Mouse (Mus musculus) liver, embryonic 15.5 days (tissue): ENCODE results near the gene Grhl3. TPM values are rescaled to one million over a fixed set of nuclear protein-coding genes. Genes with fewer than 3 reads are reported as not detected.

Experiments used
- ATAC-seq: fragments of 200-750 bp; cut with Nextera tagmentation; 2 replicates; pipeline ENCODE4 v1.8.0; 2017; ENCODE audit warnings: moderate number of reproducible peaks, mild to moderate bottlenecking, moderate library complexity; ENCODE audit not compliant: insufficient read depth
- H3K27ac ChIP-seq: fragments of 300-500 bp; sonication (generic); replicated peaks from 2 replicates; pipeline ENCODE4 v1.5.1; 2015; ENCODE audit warnings: mild to moderate bottlenecking, inconsistent platforms
- H3K27me3 ChIP-seq: fragments of 300-500 bp; sonication (generic); 2 replicates; pipeline ENCODE4 v1.6.1; 2015; ENCODE audit warnings: mild to moderate bottlenecking, inconsistent platforms
- H3K36me3 ChIP-seq: fragments of 300-500 bp; sonication (generic); replicated peaks from 2 replicates; pipeline ENCODE4 v1.6.1; 2015; ENCODE audit warnings: moderate library complexity, mild to moderate bottlenecking, inconsistent platforms
- H3K4me1 ChIP-seq: fragments of 300-500 bp; sonication (generic); replicated peaks from 2 replicates; pipeline ENCODE4 v1.6.1; 2015; ENCODE audit warnings: inconsistent platforms
- H3K4me2 ChIP-seq: fragments of 300-500 bp; sonication (generic); 2 replicates; pipeline ENCODE4 v1.6.1; 2015; ENCODE audit warnings: moderate library complexity, mild to moderate bottlenecking, inconsistent platforms
- H3K4me3 ChIP-seq: fragments of 300-500 bp; sonication (generic); replicated peaks from 2 replicates; pipeline ENCODE4 v1.5.1; 2015; ENCODE audit warnings: mild to moderate bottlenecking, inconsistent platforms
- H3K9ac ChIP-seq: fragments of 300-500 bp; sonication (generic); 2 replicates; pipeline ENCODE4 v1.6.1; 2015; ENCODE audit warnings: moderate library complexity, mild to moderate bottlenecking, inconsistent platforms
- H3K9me3 ChIP-seq: fragments of 300-500 bp; sonication (generic); replicated peaks from 2 replicates; pipeline ENCODE4 v1.6.1; 2016; ENCODE audit warnings: inconsistent platforms
- WGBS: fragments of 180-500 bp; shearing (Covaris S2); methylation state at CpG from one replicate; pipeline ENCODE4 v1.1.7; 2015; ENCODE audit warnings: mixed read lengths; ENCODE audit not compliant: insufficient replicate concordance; 5-methylcytosine and 5-hydroxymethylcytosine counted together
- polyA plus RNA-seq: library from polyadenylated mRNA; unstranded; fragments of >200 nt; fragmentation: Nextera tagmentation; extraction: Ambion mirVana; gene quantifications from 2 replicates; pipeline ENCODE4 v1.2.1, GENCODE M21; 2015

Grhl3 gene
- polyA plus RNA-seq, 1 experiment from 2014 or later, result 0.46 TPM

GRCm38 (mm10) chr4:135575365-135576140 is 2.1 kb upstream of the Grhl3 start:
- Histone ChIP-seq H3K36me3 (no peaks in the 10 kb centered on the region), H3K4me2 (no peak overlapping the region), H3K9ac (no peak overlapping the region), H3K4me3 (no peak overlapping the region), H3K27ac (no peak overlapping the region), H3K9me3 (no peaks in the 10 kb centered on the region), H3K27me3 (peaks cover 83% of the 10 kb centered on the region), H3K4me1 (no peaks in the 10 kb centered on the region; the same call in 1 of the 2 replicates)
- no peak for ATAC-seq
- 49% methylated on average over 15 of the region's 15 CpGs for whole genome bisulfite sequencing

DNA sequence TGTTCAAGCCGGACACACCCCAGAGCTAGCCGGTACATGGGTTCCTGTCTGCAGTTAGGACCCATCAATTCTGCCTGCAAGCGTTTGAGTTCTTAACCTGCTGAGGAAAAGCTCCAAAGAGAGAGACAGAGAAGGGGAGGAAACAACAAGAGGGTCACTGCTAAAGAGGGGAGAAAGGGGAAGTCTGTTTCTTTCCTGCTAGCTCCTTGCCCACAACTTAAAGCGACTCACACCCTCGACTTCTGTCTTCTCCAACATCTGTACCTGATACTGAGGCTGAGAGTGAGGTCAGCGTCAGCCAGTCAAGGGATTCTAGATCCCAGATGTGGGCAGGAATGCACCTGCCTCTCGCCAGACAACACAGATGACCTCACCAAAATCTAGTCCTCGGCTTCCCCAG is 1.2 kb downstream of the Grhl3 start:
- Histone ChIP-seq H3K27ac (no peak overlapping the region), H3K27me3 (peaks cover 99% of the 10 kb centered on the region), H3K4me1 (peaks cover 13% of the 10 kb centered on the region), H3K9ac (no peak overlapping the region), H3K4me3 (no peak overlapping the region), H3K4me2 (no peak overlapping the region), H3K9me3 (no peaks in the 10 kb centered on the region), H3K36me3 (no peaks in the 10 kb centered on the region)
- WGBS, result 6% methylated on average over 8 of the region's 8 CpGs
- no peak for ATAC-seq

DNA sequence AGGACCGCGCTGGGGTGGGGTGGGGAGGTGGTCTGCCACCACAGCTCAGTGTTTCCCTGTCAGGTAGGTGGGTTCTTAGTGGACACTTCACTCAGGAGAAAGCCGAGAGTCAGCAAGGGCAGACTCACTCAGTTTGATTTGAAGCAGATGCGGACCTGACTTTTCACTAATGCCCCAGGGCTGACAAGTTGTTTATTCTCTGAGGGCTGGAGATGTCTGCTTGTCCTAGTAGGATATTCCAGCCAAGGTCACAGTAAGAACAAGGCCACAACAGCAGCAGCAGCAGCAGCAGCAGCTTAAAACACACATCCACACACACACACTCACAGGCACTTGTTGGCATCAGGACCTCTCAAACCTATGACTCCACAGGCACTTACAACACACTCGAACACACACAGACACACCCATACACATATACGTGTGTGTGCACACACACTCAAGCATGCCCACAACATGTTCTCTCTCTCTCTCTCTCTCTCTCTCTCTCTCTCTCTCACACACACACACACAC is 2.3 kb downstream of the Grhl3 start:
- no peak overlapping the region for H3K4me3 ChIP-seq
- no peak overlapping the region for H3K27ac ChIP-seq
- no peak for ATAC-seq
- peaks cover 99% of the 10 kb centered on the region for H3K27me3 ChIP-seq
- H3K4me1 ChIP-seq, result peaks cover 13% of the 10 kb centered on the region
- H3K36me3 ChIP-seq, result no peaks in the 10 kb centered on the region
- no peak overlapping the region for H3K9ac ChIP-seq
- H3K9me3 ChIP-seq, result no peaks in the 10 kb centered on the region
- 46% methylated on average over 6 of the region's 6 CpGs for WGBS
- H3K4me2 ChIP-seq, result no peak overlapping the region

DNA sequence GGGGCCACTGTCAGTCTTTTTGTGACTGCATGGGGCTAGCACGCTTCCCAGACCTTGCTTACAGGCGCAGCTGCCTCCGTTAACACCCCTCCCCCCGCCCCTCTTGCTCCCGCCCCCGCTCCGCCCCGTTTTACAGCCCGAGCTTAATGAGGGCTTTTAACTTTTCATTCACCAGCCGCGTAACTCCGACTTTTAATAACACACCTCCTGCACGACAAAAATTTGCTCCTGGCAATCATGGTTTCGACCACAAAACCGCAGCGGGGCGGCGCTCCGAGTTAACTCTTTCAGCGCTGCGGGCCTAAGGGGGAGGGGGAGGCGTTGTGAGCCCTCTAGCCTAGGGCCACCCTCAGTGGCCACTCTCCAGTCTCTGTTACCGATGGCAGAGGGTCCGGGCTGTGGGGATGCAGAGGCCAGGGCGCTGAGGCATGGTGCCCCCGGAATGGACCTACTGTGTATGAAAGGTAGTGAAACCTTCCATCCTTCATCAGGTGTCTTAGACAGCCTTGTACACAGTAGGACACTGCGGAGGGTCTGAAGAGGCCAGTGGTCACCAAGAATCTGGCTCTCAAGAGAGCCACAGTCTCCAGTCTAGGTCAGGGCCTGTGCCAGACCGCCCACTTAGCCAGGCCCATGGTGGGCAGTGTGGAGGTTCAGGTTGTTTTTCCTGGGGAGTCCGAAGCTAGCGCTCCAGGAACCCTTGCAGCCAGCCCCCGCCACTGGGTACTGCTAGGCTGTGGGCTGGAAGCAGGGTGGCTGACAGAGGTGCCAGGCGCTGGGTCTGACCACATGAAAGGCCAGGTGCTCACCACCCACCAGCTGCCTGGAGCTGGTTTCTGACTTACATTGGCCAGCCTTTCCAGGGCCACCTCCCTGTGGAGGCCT is 3.0 kb downstream of the Grhl3 start:
- ATAC-seq, result no peak
- peak overlapping the region; percentile 30 for H3K4me3 ChIP-seq
- no peak overlapping the region for H3K9ac ChIP-seq
- H3K9me3 ChIP-seq, result no peaks in the 10 kb centered on the region
- peak overlapping the region; percentile 53 for H3K4me2 ChIP-seq
- H3K36me3 ChIP-seq, result no peaks in the 10 kb centered on the region
- WGBS, result 12% methylated on average over 32 of the region's 32 CpGs
- H3K4me1 ChIP-seq, result peaks cover 13% of the 10 kb centered on the region
- H3K27me3 ChIP-seq, result peaks cover 92% of the 10 kb centered on the region
- H3K27ac ChIP-seq, result no peak overlapping the region

DNA sequence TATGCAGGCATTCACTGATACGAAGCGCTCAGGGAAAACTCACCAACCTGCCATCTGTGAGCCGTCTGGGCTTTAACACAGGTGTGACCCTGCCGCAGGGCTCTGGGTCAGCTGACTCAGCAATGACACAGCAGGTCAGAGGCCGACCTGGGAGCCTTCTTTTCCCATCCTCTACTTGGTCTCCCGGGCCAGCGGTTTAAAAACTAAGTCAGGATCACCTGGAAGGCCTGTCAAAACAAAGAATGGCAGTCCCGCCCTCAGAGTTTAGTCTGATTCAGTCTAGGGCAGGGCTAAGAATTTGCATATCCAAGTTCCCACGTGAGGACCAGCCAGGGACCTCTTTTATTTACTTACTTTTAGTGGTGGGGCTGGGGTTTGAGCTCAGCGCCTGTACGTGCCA is 4.2 kb downstream of the Grhl3 start:
- Histone ChIP-seq H3K9me3 (no peaks in the 10 kb centered on the region), H3K27ac (no peak overlapping the region), H3K4me2 (peak overlapping the region; percentile 53; the same call in 1 of the 2 replicates), H3K27me3 (peaks cover 92% of the 10 kb centered on the region), H3K4me1 (peaks cover 13% of the 10 kb centered on the region), H3K36me3 (no peaks in the 10 kb centered on the region), H3K4me3 (no peak overlapping the region), H3K9ac (no peak overlapping the region)
- ATAC-seq, result no peak
- 5% methylated on average over 11 of the region's 11 CpGs for WGBS

DNA sequence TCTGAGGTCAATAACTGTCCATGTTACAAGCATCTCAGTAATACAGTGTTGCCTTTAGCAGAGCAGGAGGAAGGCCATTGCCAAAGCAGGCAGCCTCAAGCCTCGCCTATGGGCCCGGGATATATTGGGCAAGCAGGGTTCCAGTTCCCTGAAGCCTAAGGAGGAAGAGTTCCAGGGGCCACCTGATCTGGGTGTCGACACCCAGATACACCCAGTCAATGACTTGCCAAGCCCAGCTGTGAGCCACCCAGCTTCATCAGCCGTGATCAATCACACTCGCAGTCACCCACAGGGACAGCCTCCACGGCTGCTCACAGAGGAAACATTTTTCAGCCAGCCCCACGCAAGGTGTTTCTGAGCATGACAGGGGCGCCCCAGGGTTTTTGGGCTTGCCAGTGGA is 5.9 kb downstream of the Grhl3 start:
- Histone ChIP-seq H3K9ac (no peak overlapping the region), H3K4me2 (no peak overlapping the region), H3K27ac (no peak overlapping the region), H3K9me3 (no peaks in the 10 kb centered on the region), H3K36me3 (no peaks in the 10 kb centered on the region), H3K27me3 (peaks cover 79% of the 10 kb centered on the region), H3K4me1 (peaks cover 13% of the 10 kb centered on the region), H3K4me3 (no peak overlapping the region)
- ATAC-seq, result no peak
- 32% methylated on average over 8 of the region's 8 CpGs for WGBS

DNA sequence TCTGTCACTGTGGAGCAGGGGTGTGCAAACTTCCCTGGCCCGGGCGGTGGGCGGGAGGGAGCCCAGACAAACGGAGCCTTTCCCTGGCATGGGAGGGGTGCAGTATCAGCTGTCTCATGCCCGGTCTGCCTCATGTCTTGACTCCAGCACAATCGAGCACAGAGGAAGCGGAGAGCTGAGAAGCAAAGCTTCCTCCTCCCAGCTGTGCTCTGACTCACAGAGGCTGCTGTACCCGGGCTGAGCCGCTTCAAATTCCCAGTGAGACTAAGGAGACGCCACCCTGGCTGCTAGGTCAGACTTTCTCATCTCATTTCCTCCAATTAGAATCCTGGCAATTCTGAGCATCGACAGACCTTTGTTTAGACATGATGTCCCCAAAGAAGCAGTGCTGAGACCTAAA is 6.4 kb downstream of the Grhl3 start:
- H3K4me1 ChIP-seq, result peaks cover 13% of the 10 kb centered on the region
- H3K4me3 ChIP-seq, result no peak overlapping the region
- H3K36me3 ChIP-seq, result no peaks in the 10 kb centered on the region
- H3K9me3 ChIP-seq, result no peaks in the 10 kb centered on the region
- 29% methylated on average over 11 of the region's 11 CpGs for WGBS
- H3K27ac ChIP-seq, result no peak overlapping the region
- no peak overlapping the region for H3K4me2 ChIP-seq
- peaks cover 75% of the 10 kb centered on the region for H3K27me3 ChIP-seq
- no peak for ATAC-seq
- no peak overlapping the region for H3K9ac ChIP-seq

GRCm38 (mm10) chr4:135565400-135565799 is 8.0 kb downstream of the Grhl3 start:
- Histone ChIP-seq H3K4me1 (peaks cover 13% of the 10 kb centered on the region), H3K27me3 (peaks cover 65% of the 10 kb centered on the region), H3K4me3 (no peak overlapping the region), H3K36me3 (no peaks in the 10 kb centered on the region), H3K9me3 (no peaks in the 10 kb centered on the region), H3K9ac (no peak overlapping the region), H3K4me2 (no peak overlapping the region), H3K27ac (no peak overlapping the region)
- no peak for ATAC-seq
- 36% methylated on average over 9 of the region's 9 CpGs for WGBS

- no peak overlapping the region for H3K4me2 ChIP-seq
- WGBS, result 18% methylated on average over 2 of the region's 2 CpGs
- no peak overlapping the region for H3K9ac ChIP-seq
- H3K4me1 ChIP-seq, result no peaks in the 10 kb centered on the region; the same call in 1 of the 2 replicates
- no peak overlapping the region for H3K4me3 ChIP-seq
- H3K27ac ChIP-seq, result no peak overlapping the region
- no peaks in the 10 kb centered on the region for H3K36me3 ChIP-seq
- ATAC-seq, result no peak
- H3K27me3 ChIP-seq, result peaks cover 50% of the 10 kb centered on the region
- H3K9me3 ChIP-seq, result no peaks in the 10 kb centered on the region
Measured at GRCm38 (mm10) chr4:135563794-135564193, 9.6 kb downstream of the Grhl3 start.

GRCm38 (mm10) chr4:135549323-135549722 is 24.1 kb downstream of the Grhl3 start:
- Histone ChIP-seq H3K27me3 (peaks cover 37% of the 10 kb centered on the region), H3K9ac (no peak overlapping the region), H3K9me3 (no peaks in the 10 kb centered on the region), H3K36me3 (no peaks in the 10 kb centered on the region), H3K4me3 (no peak overlapping the region), H3K4me1 (peaks cover 7% of the 10 kb centered on the region), H3K27ac (no peak overlapping the region), H3K4me2 (no peak overlapping the region)
- WGBS, result 58% methylated on average over 6 of the region's 6 CpGs
- no peak for ATAC-seq

DNA sequence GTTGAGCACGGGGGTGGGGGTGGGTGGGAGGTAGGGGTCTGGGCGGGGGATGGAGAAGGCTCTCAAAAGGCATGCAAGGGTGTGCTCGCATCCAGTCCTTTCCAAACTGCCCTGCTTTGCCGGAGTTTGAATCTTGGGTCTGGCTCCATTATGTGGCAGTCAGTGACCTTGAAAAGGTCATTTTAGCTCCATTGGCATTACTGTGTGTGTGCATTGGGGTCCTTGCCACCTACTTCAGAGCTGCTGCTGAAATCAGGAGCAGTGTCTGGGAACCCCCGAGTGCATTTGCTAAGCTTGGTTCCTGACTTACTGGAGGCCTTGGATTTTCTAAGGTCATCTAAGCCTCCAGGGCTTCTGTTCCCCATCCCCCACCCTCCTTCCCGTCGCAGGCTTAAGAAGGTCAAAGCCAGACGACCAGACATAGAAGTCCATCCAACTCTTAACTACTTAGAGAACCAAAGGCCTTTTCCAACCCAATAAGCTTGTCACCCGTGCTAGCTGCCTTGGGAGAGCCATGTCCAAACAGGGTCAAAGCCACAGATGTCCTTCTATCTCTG is 24.8 kb downstream of the Grhl3 start:
- Histone ChIP-seq H3K4me3 (no peak overlapping the region), H3K27me3 (peaks cover 43% of the 10 kb centered on the region), H3K27ac (no peak overlapping the region), H3K4me1 (peaks cover 7% of the 10 kb centered on the region), H3K9me3 (no peaks in the 10 kb centered on the region), H3K4me2 (no peak overlapping the region), H3K9ac (no peak overlapping the region), H3K36me3 (no peaks in the 10 kb centered on the region)
- ATAC-seq, result no peak
- WGBS, result 33% methylated on average over 9 of the region's 9 CpGs
